Mouse (Mus musculus) bone marrow macrophage, adult 2 months (primary cell): Measurements from ENCODE around the gene Fam20c.

Source experiments
- CTCF ChIP-seq: IDR thresholded peaks from 2 replicates; pipeline ENCODE4 v1.5.1; 2012; ENCODE audit warnings: low read depth, mild to moderate bottlenecking, low read length, moderate library complexity
- POLR2A ChIP-seq: IDR thresholded peaks from 2 replicates; pipeline ENCODE4 v1.6.1; 2012; ENCODE audit warnings: mild to moderate bottlenecking, low read depth, low read length, borderline replicate concordance

DNA sequence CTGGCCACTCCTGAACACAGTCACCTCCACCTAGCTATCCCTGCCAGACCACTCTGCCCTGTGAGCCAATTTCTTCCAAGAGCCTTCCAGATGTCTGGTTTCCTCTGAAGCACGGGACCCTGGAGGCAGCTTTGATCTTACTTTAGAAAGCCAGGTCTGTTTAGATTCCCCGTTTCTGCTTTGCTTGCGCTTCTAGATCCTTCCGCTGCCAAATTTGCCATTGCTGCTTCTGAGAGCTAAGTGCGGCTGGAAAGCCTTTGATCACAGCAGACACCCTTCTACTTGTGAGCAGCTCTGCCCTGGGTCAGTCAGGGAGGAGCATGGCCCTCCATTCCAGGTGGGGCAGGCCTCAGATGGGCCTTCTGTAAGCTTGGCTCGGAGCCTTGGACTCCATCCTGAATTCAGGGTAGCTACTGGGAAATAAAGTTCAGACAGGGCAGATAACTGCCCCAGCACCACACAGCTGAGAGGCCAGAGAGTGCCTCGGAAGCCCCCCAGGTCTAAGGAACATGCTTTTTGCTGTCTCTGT, 47.3 kb downstream of the Fam20c start:
- TF ChIP-seq CTCF (no peak), POLR2A (no peak)
